Mouse (Mus musculus) midbrain, embryonic 11.5 days (tissue): Measurements from ENCODE around the gene Lin7b. TPM values are rescaled to one million over a fixed set of nuclear protein-coding genes. Genes with fewer than 3 reads are reported as not detected.
A peak's percentile ranks its signal among the peaks of the same experiment; 100 is the strongest.
"Not testable (repeated sequence)": the region's sequence is repeated elsewhere in the genome, so short reads cannot be mapped to it uniquely, and the experiment has no call there.

Experiments
- ATAC-seq: fragments of 200-750 bp; cut with Nextera tagmentation; 2 replicates; pipeline ENCODE4 v1.8.0; 2017; ENCODE audit warnings: moderate TSS enrichment, moderate library complexity; ENCODE audit not compliant: low FRiP score
- DNase-seq: peaks from one replicate; pipeline ENCODE4 v3.0.0; 2015; ENCODE audit warnings: low spot score; ENCODE audit errors: missing footprints
- H3K27ac ChIP-seq: fragments of 300-500 bp; sonication (generic); 2 replicates; pipeline ENCODE4 v1.5.1; 2014; ENCODE audit warnings: low read depth, low read length
- H3K27me3 ChIP-seq: fragments of 300-500 bp; sonication (generic); 2 replicates; pipeline ENCODE4 v1.6.1; 2014; ENCODE audit warnings: mild to moderate bottlenecking, low read length, moderate library complexity, mixed read lengths; ENCODE audit not compliant: control insufficient read depth, insufficient read depth
- H3K36me3 ChIP-seq: fragments of 300-500 bp; sonication (generic); 2 replicates; pipeline ENCODE4 v1.6.1; 2014; ENCODE audit warnings: mild to moderate bottlenecking, low read length, moderate library complexity, mixed read lengths; ENCODE audit not compliant: control insufficient read depth, insufficient read depth
- H3K4me1 ChIP-seq: fragments of 300-500 bp; sonication (generic); 2 replicates; pipeline ENCODE4 v1.6.1; 2014; ENCODE audit warnings: low read length; ENCODE audit not compliant: control insufficient read depth, insufficient read depth
- H3K4me2 ChIP-seq: fragments of 300-500 bp; sonication (generic); 2 replicates; pipeline ENCODE4 v1.6.1; 2014; ENCODE audit warnings: mild to moderate bottlenecking, moderate library complexity
- H3K4me3 ChIP-seq: fragments of 300-500 bp; sonication (generic); 2 replicates; pipeline ENCODE4 v1.5.1; 2014; ENCODE audit warnings: low read depth, low read length
- H3K9ac ChIP-seq: fragments of 300-500 bp; sonication (generic); 2 replicates; pipeline ENCODE4 v1.6.1; 2014; ENCODE audit warnings: low read length
- H3K9me3 ChIP-seq: fragments of 300-500 bp; sonication (generic); 2 replicates; pipeline ENCODE4 v1.6.1; 2016; ENCODE audit warnings: low read length; ENCODE audit not compliant: control insufficient read depth
- WGBS: fragments of 180-500 bp; shearing (Covaris S2); extraction: QIAGEN DNeasy Blood & Tissue Kit; methylation state at CpG from one replicate; pipeline ENCODE4 v1.1.7; 2014; 5-methylcytosine and 5-hydroxymethylcytosine counted together
- polyA plus RNA-seq: library from polyadenylated mRNA; unstranded; fragments of >200 nt; fragmentation: Nextera tagmentation; extraction: Ambion mirVana; gene quantifications from 2 replicates; pipeline ENCODE4 v1.2.1, GENCODE M21; 2014

Lin7b gene
- polyA plus RNA-seq, 1 experiment from 2014 or later = 0.75 TPM

GRCm38 (mm10) chr7:45360404-45361125 is 9.8 kb downstream of the Lin7b start:
- H3K27me3 ChIP-seq = peaks cover 23% of the 10 kb centered on the region
- no peaks in the 10 kb centered on the region for H3K36me3 ChIP-seq
- no peaks in the 10 kb centered on the region for H3K9me3 ChIP-seq
- H3K4me2 ChIP-seq = no peak overlapping the region; the same call in 1 of the 2 replicates
- WGBS = 54% methylated on average over 18 of the region's 18 CpGs
- H3K27ac ChIP-seq = no peak overlapping the region
- no peak overlapping the region for H3K4me3 ChIP-seq
- ATAC-seq = no peak
- H3K9ac ChIP-seq = no peak overlapping the region
- H3K4me1 ChIP-seq = peaks cover 6% of the 10 kb centered on the region
- DNase-seq = no peak

GRCm38 (mm10) chr7:45359081-45359480 is 11.3 kb downstream of the Lin7b start:
- not testable (repeated sequence) for H3K27ac ChIP-seq, H3K36me3 ChIP-seq, H3K4me1 ChIP-seq, H3K9me3 ChIP-seq, H3K4me2 ChIP-seq, ATAC-seq, DNase-seq, H3K9ac ChIP-seq, H3K4me3 ChIP-seq
- 54% methylated on average over 9 of the region's 11 CpGs for WGBS
- peaks cover 17% of the 10 kb centered on the region for H3K27me3 ChIP-seq

DNA sequence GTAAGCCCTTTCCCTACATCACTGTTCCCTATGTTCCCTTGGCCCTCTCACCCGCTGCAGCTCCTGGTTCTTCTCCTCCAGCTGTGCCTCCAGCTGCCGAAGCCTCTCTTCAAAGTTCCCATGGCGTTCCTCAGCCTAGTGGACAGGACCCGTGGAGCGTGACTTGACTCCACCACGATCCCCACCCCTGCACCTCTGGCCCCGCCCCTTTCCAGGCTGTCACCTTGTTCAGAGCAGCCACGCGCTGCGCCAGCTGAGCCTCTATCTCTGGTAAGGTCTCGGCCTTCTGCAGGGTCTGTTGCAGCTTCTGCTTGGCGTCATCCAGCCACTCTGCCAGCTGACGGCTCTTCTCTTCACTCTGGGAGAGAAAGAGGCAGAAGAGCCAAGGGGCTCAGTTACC is 14.3 kb downstream of the Lin7b start:
- no peak overlapping the region for H3K4me3 ChIP-seq
- H3K27me3 ChIP-seq = peaks cover 3% of the 10 kb centered on the region; the same call in 1 of the 2 replicates
- WGBS = 58% methylated on average over 13 of the region's 13 CpGs
- ATAC-seq (no peak), DNase-seq (no peak)
- no peaks in the 10 kb centered on the region for H3K4me1 ChIP-seq
- no peak overlapping the region for H3K9ac ChIP-seq
- no peak overlapping the region for H3K27ac ChIP-seq
- H3K36me3 ChIP-seq = no peaks in the 10 kb centered on the region
- H3K4me2 ChIP-seq = no peak overlapping the region
- H3K9me3 ChIP-seq = no peaks in the 10 kb centered on the region

DNA sequence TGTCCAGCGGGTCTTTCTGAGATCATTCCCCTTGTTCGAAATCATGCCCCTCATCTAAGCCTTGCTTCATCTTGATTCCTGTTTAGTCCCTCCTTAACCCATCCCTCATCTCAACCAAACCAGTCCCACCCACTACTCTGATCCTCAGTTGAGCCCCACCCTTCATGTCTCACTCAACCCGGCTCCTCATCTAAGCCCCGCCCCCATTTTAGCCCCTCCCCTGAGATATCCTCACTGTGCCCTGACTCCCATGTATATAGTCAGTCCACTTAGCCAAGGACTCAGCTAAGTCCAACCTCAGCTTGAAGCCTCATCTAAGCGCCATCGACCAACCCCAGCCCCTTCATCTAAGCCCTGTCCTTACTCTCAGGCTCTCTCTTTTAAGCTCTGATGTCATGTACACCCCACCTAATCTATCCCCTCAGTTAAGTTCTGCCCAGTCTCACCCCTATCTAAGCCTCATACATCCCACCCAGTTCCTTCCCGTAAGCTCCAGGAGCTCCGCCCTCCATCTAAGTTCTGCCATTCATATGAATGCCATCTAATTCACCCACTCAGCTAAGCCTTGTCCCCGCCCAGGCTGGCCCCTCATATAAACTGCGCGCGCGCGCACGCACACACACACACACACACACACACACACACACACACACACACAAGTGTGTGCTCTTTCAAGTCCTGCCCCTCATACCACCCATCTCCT is 14.9 kb downstream of the Lin7b start:
- Histone ChIP-seq H3K27me3 (peaks cover 3% of the 10 kb centered on the region; the same call in 1 of the 2 replicates), H3K27ac (no peak overlapping the region), H3K4me3 (no peak overlapping the region), H3K9me3 (no peaks in the 10 kb centered on the region), H3K4me1 (no peaks in the 10 kb centered on the region), H3K36me3 (no peaks in the 10 kb centered on the region), H3K4me2 (no peak overlapping the region), H3K9ac (no peak overlapping the region)
- DNase-seq = no peak
- ATAC-seq = no peak
- WGBS = 79% methylated on average over 15 of the region's 15 CpGs

GRCm38 (mm10) chr7:45353041-45353440 is 17.3 kb downstream of the Lin7b start:
- no peak for DNase-seq
- Histone ChIP-seq H3K4me2 (no peak overlapping the region), H3K9ac (no peak overlapping the region), H3K9me3 (no peaks in the 10 kb centered on the region), H3K36me3 (no peaks in the 10 kb centered on the region), H3K4me1 (no peaks in the 10 kb centered on the region), H3K4me3 (no peak overlapping the region), H3K27me3 (no peaks in the 10 kb centered on the region), H3K27ac (no peak overlapping the region)
- WGBS = 18% methylated on average over 5 of the region's 5 CpGs
- ATAC-seq = no peak

GRCm38 (mm10) chr7:45346905-45347304 is 23.5 kb downstream of the Lin7b start:
- no peaks in the 10 kb centered on the region for H3K27me3 ChIP-seq
- no peak overlapping the region for H3K9ac ChIP-seq
- 74% methylated on average over 13 of the region's 13 CpGs for WGBS
- DNase-seq (no peak), ATAC-seq (no peak)
- no peaks in the 10 kb centered on the region for H3K4me1 ChIP-seq
- H3K36me3 ChIP-seq = no peaks in the 10 kb centered on the region; the same call in 1 of the 2 replicates
- no peaks in the 10 kb centered on the region for H3K9me3 ChIP-seq
- H3K4me3 ChIP-seq = no peak overlapping the region
- H3K4me2 ChIP-seq = no peak overlapping the region
- H3K27ac ChIP-seq = no peak overlapping the region

DNA sequence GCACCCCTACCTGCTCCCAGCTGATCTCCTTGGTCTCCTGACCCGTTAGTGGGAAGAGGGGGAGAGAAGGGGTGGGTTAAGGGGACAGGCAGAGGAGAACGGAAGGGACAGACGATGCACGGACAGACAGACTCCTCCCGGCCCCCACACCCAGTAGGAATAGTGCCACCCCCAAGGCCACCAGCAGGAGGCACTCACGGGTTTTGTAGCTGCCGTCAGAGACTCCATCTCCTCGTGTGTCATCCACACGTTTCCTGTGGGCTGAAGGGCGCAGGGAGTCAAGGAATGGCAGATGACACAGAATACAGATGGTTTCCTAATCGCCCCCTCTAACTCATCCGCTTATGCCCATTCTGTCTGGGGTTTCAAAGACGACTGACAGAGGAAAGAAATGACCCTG is 26.8 kb downstream of the Lin7b start:
- no peak overlapping the region for H3K9ac ChIP-seq
- DNase-seq (peak; percentile 87), ATAC-seq (no peak)
- H3K9me3 ChIP-seq = no peaks in the 10 kb centered on the region
- no peak overlapping the region for H3K27ac ChIP-seq
- no peak overlapping the region for H3K4me3 ChIP-seq
- H3K4me2 ChIP-seq = no peak overlapping the region
- WGBS = 26% methylated on average over 13 of the region's 13 CpGs
- no peaks in the 10 kb centered on the region; the same call in 1 of the 2 replicates for H3K36me3 ChIP-seq
- H3K4me1 ChIP-seq = peaks cover 15% of the 10 kb centered on the region
- peaks cover 4% of the 10 kb centered on the region for H3K27me3 ChIP-seq

GRCm38 (mm10) chr7:45342081-45342480 is 28.3 kb downstream of the Lin7b start:
- peaks cover 4% of the 10 kb centered on the region for H3K27me3 ChIP-seq
- no peak overlapping the region for H3K4me2 ChIP-seq
- 88% methylated on average over 11 of the region's 11 CpGs for WGBS
- no peak overlapping the region for H3K9ac ChIP-seq
- DNase-seq (no peak), ATAC-seq (no peak)
- H3K4me1 ChIP-seq = peaks cover 19% of the 10 kb centered on the region
- no peak overlapping the region for H3K27ac ChIP-seq
- H3K4me3 ChIP-seq = no peak overlapping the region
- no peaks in the 10 kb centered on the region; the same call in 1 of the 2 replicates for H3K36me3 ChIP-seq
- H3K9me3 ChIP-seq = no peaks in the 10 kb centered on the region

- Histone ChIP-seq H3K36me3 (no peaks in the 10 kb centered on the region), H3K9me3 (no peaks in the 10 kb centered on the region), H3K4me1 (peaks cover 19% of the 10 kb centered on the region), H3K9ac (no peak overlapping the region), H3K4me3 (no peak overlapping the region), H3K27me3 (peaks cover 4% of the 10 kb centered on the region), H3K27ac (no peak overlapping the region), H3K4me2 (peak overlapping the region; percentile 85; the same call in 1 of the 2 replicates)
- no peak for ATAC-seq
- peak; percentile 97 for DNase-seq
- WGBS = 3% methylated on average over 8 of the region's 8 CpGs
Measured at GRCm38 (mm10) chr7:45341303-45341702, 29.1 kb downstream of the Lin7b start.
